Mouse (Mus musculus) liver, embryonic 14.5 days (tissue): ENCODE measurements around the gene Cldn10.

Experiments used
- CTCF ChIP-seq: IDR thresholded peaks from 2 replicates; pipeline ENCODE4 v1.5.1; 2016; ENCODE audit warnings: antibody characterized with exemption, low read depth, control low read depth
- EP300 ChIP-seq: IDR thresholded peaks from 2 replicates; pipeline ENCODE4 v1.6.1; 2016; ENCODE audit warnings: antibody characterized with exemption, low read depth

- TF ChIP-seq EP300: no peak
- peak; percentile 95 for TF ChIP-seq CTCF
These were observed 5.5 kb upstream of the Cldn10 start for GRCm38 (mm10) chr14:118782241-118782640.
